Mouse (Mus musculus) mesoderm, embryonic 11.5 days (tissue): ENCODE measurements around the gene Adgrd1.

Experiments used
- DNase-seq: peaks from one replicate; pipeline ENCODE4 v3.0.0-alpha.2; 2012; ENCODE audit warnings: low read depth, low spot score

Gene Adgrd1

DNA sequence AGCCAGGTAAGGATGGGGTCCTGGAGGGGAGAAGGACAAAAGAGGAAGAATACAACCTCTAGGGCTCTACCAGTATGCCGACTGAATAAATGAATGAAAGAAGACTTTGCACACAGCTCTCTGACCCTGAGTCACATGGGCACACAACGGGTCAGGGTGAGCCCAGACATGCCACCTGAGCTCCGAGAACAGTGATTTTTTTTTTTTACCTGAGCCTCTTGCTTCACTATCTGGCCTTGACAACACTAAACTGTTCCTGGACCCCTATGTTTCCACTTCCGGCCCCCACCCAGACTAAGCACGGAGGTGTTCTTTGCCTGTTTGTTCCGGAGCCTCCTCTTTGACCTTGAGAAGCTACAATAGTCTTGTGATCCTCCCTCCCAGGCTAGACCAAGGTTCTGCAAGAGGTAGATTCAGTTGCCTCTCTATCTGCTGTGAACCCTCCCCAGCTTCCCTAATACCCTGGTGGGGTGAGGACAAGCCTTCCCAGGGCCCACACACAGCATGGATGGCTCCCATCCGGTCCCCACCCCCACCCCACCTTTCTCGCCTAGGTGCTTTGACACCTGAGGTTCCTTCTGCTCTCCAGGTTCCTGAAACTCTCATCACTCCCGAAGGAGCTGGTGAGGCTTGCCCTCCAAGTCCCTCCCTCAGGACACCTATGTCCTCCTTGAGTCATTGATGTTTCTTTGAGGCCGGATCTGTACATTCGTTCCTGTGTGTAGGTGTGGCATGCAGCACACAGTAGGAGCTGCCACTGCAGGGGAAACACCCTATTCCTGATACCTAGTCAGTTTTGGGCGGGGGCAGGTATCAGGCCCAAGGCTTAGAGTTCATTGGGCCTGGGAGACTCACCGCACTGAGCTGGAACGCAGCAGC, 58.7 kb downstream of the Adgrd1 start:
- DNase-seq = no peak

- peak; percentile 75 for DNase-seq
These were observed 59.4 kb downstream of the Adgrd1 start for GRCm38 (mm10) chr5:129155902-129156311.

DNA sequence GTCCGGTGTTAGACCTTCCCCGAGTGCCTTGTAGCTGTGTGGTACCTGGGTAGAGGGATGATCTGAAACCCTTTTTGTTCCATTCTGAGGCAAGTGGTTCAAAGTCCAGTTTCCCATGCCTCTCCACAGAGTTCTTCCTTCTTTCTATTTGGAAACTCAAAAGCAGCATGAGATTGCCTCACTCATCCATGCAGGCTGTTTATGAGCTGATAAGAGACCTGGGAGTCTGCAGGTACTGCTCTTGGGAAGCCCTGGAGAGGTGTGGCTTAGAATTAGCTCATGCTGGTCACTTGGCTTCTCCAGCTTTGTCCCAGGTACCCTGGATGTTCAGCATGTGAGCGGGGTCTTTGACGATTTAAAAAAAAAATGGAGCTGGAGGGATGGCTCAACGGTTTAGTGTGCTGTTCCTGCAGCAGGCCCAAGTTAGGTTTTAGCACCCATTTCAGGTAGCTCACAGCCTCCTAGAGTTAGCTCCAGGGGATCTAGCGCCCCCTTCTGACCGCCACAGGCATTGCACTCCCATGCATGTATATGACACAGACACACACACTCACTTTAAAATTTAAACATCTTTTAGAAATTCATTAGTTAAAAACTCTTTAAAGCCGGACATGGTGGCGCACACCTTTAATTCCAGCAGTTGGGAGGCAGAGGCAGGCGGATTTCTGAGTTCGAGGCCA, 65.0 kb downstream of the Adgrd1 start:
- no peak for DNase-seq

DNA sequence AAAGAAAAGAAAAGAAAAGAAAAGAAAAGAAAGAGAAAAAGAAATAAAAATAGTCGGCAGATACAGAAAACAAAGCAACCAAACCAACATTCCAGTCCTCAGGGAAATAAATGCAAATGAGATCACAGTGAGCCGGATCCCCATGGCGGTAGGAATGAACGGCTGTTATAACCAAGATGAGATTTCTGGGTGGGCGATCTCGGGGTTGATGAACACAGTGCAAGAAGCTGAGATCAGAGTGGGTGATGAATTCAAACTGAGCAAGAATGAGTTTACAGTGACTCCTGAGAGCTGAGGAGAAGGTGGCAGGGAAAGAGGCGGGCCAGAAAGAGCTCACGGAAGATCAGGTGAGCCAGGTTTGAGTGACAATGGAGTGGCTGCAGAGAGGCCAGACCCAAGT, 66.9 kb downstream of the Adgrd1 start:
- no peak for DNase-seq

DNA sequence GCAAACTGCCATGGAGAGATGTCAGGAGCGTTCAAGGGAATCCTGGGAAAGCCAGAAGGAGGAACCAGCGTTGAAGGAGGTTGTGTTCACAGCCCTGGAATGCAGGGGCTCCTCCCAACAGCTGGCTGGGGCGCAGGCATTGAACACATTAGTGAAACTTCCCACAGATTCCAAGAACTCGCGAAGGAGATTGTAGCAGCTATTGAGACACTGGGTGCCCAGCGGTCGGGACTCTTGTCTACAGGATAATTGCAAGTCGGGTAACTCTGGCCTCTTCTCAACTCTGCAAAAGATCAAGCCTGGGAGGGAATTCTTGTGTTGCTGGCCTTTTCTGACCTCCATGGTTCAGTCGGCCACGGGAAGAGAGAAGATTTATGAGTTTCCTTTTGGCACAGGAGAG, 67.5 kb downstream of the Adgrd1 start:
- peak; percentile 65 for DNase-seq

DNA sequence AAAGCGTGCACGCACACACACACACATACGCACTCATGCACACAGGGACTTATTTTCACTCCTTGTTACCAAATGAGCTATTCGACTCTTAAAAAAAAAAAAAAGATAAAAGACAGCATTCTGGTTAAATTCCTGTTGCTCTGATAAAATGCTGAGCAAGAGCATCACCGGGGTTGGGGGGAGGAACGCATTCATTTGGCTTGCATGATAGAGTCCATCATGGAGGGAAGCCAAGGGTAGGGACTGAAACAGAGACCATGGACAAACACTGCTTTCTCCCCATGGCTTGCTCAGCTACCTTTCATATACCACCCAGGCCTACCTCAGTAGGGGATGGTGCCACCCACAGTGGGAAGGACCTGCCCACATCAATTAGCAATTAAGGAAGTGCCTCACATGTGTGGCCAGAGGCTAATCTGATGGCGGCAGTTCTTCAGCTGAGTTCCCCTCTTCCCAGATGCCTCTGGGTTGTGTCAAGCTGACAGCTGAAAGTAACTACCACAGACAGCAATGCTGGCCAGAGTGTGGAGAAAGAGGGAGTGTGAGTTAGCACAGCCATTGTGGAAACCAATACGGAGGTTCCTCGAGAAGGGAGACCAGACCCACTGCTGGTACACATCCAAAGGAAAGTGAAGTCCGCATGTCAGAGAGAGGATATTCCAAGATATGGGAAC, 68.5 kb downstream of the Adgrd1 start:
- no peak for DNase-seq

- no peak for DNase-seq
These were observed 69.0 kb downstream of the Adgrd1 start for GRCm38 (mm10) chr5:129165595-129165994.

DNA sequence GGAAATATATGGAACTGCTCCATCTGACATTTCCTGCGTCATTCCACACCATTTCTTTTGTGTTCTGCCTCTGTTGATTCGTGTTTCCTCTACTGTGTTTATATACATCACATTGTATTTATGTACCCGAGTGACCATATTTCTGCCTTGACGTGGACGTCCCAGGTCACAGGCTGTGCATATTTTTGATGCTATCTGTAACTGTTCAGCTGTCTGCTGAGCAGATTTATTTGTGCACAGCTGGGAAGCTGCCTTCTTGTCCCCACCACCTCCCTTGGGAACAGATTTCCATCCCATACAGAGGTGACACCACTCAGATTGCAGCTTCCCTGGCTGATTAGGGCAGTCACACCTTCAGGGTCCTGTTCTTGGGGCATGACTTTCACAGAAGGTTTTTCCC, 72.5 kb downstream of the Adgrd1 start:
- DNase-seq = peak; percentile 54

- peak; percentile 65 for DNase-seq
These were observed 73.0 kb downstream of the Adgrd1 start for GRCm38 (mm10) chr5:129169567-129169966.

- no peak for DNase-seq
These were observed 76.0 kb downstream of the Adgrd1 start for GRCm38 (mm10) chr5:129172533-129172932.

- DNase-seq = no peak
These were observed 79.4 kb downstream of the Adgrd1 start for GRCm38 (mm10) chr5:129175925-129176324.

DNA sequence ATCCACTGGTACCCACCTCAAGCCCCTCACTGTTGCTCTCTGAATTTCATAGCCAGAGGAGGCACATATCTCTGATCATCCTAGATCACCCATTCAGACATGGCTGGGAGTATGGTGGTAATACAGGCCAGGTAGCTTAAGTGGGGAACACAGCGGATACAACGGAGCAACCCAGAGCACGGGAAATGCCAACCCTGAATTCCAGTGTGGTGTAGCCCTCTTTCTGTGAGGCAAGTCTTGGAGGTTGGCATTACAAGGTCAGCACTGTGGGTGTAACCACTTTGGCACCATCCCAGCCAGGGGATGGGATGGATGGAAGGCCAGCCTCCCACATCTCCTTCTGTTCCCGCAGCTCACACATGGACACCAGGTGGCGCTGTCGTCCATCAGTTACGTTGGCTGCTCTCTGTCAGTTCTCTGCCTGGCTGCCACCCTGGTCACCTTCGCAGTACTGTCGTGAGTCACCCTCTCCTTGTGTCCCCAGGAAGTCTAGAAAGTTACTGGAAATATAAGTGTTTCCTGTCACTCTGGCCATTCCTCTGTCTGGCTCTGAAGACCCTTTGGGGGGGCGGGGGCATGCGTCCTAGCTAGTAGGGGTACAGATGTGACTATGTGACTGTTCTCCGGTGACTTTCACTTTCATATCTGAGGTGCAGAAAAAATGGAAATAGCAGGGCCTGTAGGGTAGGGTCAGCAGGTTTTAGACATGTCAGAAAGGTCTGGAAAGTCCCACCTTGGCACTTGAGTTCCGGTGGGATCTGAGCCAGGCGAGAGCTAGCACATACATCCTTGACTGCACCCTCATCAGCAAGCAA, 81.4 kb downstream of the Adgrd1 start:
- peak; percentile 86 for DNase-seq

DNA sequence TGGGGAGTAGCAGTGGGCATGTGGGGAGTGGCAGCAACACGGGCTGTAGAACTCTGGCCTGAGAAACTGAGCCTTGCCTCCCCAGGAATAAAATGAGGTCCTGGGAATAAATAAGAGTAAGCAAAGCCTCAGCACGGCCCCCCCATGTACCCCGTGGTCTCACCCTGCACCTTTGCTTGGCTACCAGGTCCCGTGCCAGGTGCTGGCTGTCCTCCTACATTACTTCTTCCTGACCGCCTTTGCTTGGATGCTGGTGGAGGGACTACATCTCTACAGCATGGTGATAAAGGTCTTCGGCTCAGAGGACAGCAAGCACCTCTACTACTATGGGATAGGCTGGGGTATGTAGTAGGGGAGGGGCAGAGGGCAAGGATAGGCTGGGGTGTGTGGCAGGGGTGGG, 82.8 kb downstream of the Adgrd1 start:
- no peak for DNase-seq

DNA sequence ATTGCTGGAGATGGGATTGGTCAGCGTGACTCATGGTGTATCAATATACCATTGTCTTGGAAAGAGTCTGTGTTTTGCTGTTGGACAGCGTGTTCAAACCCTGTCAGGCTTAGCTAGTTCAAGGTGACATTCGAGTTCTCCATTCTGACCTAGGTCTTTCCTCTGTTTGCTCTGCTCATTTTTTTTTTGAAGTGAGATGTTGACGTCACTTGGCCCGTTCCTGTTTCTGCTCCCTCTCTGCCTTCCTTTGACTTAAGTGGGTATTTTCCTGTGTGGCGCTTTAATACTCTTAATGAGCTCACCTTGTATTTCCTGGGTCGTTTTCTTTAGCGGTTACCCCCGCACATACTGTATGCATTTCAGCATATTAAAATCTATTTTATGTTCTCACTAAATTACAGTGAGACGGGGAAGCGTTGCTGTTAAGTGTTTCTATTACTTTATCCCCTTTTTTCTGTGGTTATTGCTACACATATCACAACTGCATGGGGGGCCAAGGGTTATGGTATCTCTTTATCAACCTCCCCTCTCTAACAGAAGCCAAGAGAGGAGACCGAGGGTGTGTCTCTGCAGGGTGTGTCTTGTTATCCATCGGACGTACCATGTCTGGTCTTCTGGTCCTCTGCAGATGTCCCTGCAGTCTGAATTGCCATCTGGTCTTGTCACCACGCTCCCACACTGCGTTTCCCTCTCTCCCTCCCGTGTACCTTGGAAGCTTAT, 83.6 kb downstream of the Adgrd1 start:
- no peak for DNase-seq

DNA sequence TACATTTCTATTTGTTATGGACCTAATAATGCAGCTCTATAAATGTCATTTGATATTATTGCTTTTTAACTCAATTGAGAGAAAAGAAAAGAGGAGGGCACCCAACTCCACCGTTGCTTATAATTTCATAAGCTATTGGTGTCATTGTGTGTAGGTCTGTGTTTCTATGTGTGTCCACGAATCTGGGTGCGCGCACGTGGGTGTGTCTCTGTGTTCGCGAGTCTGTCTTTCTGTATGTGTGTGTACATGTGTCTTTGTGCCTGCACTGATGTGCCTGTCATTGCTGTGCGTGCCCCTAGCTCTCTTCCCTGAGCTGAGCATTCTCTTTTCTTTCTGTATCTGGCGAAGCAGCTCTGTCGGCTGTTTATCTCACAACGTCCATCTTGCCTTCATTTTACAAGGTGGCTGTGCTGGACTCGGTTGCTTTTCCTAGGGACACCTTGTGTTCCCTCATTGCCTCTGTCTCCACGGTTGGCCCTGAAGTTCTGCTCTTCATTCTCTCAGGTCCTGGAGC, 84.2 kb downstream of the Adgrd1 start:
- no peak for DNase-seq

DNA sequence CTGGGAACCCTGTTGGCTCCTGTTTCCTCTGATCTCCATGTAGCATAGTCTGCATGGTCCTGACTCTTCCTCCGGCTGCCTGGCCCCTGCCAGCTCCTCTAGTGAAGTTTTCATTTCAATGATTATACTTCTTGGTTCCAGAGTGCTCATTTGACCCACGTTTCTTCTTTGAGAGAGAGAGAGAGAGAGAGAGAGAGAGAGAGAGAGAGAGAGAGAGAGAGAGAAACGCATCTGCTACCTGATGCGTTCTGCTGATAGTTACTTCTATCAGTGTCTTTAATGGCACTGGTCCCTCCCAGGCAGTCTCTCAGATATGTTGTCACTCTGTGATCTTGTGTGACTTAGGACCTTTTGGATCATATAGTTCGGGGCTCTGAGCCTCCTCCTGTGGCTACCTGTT, 84.9 kb downstream of the Adgrd1 start:
- no peak for DNase-seq

DNA sequence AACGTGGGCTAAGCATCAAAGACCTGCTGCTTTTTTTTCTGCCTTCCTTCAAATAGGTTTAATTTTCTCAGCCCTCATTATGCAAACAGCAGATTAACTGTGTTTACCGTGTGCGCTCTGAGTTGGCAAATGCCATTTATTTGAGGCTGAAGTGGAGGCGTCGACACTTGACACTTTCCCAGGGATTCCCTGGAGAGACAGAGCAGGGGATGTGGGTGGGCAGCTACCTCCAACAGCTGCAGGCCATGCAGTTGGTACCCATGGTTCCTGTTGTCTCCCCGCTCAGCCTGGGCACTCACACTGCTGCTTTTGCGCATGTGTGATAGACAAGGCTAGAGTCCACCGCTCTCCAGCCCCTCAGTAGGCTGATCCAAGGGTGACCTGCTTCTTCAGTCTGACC, 86.0 kb downstream of the Adgrd1 start:
- DNase-seq = no peak

DNA sequence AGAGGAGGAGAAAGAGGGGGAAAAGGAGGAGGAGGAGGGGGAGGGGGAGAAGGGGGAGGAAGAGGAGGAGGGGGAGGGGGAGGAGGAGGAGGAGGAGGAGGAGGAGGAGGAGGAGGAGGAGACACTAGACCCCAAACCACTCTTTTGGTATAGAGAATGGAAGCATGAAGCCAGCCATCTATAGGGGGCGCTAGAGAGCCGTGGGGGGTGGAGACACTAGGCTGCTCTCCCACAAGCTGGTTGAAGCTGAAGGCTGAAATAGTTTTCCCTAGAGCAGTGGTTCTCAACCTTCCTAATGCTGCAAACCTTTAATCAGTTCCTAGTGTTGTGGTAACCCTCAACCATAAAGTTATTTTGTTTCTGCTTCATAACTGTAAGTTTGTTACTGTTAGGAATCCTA, 89.7 kb downstream of the Adgrd1 start:
- DNase-seq = peak; percentile 48

DNA sequence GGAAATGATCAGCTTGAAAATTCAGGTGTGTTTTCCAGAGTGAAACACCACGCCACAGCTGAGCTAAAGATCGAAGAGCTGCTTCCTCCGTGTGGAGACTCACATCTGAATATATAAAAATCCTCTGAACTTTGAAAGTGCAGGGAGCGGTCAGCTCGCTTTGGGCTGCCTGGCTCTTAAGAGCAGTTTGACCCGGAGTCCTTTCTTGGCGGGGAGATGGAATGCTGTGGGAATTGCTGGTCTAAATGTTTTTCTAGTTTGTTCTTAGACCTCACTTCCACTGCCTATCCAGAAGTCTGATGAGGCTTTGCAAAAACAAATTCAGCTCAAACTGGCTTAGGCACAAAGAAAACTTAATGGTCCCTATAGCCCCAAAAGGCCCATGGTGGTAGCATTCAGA, 90.4 kb downstream of the Adgrd1 start:
- DNase-seq = no peak

DNA sequence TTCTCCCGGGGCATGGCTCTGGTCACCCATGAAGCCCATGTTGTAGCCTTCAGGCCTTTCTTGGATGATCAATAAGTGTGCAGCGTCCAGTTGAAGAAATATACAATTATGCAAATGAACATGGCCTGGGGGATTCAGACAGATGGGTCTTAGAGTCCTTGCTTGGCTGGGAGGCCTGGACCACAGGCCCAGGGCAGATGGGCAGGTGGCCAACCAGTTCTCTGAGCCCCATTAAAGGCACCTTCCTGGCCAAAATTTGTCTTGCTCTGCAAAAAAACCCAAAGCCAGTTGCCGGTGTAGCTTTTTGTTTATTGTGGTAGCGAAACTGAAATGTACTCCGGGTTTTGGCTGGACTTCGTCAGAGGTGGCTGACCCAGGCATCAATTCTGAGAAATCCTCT, 92.5 kb downstream of the Adgrd1 start:
- no peak for DNase-seq

DNA sequence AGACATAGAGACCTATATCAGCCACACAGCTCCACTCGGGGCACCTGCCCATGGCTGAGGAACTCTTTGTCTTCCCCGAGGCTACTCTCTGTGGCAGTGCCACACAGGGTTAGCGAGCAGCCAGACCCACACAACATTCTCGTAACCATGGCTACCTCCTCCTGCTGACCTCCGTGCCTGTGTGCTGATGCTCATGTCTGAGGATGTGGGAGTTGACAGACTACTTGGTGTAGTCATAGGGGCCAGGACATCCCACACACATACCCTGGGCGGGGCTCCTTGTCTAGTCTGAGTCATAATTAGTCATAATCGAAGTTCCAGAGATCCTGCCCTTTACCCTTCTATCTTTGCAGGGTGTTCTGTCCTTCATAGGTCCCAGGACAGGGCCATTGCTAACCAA, 93.5 kb downstream of the Adgrd1 start:
- no peak for DNase-seq
